Mouse (Mus musculus) heart, postnatal 0 days (tissue): Measurements from ENCODE around the gene C1qc.

ENCODE experiments used
- CTCF ChIP-seq: IDR thresholded peaks from 2 replicates; pipeline ENCODE4 v1.5.1; 2016; ENCODE audit warnings: antibody characterized with exemption, control low read depth, low read depth
- EP300 ChIP-seq: IDR thresholded peaks from 2 replicates; pipeline ENCODE4 v1.6.1; 2016; ENCODE audit warnings: antibody characterized with exemption, low read depth

GRCm38 (mm10) chr4:136898637-136899036, 5.8 kb upstream of the C1qc start, which contains the start of gene C1qa:
- no peak for TF ChIP-seq CTCF
- no peak for TF ChIP-seq EP300
